Mouse (Mus musculus): Measurements from ENCODE around the gene Spred1.

Spred1 gene

DNA sequence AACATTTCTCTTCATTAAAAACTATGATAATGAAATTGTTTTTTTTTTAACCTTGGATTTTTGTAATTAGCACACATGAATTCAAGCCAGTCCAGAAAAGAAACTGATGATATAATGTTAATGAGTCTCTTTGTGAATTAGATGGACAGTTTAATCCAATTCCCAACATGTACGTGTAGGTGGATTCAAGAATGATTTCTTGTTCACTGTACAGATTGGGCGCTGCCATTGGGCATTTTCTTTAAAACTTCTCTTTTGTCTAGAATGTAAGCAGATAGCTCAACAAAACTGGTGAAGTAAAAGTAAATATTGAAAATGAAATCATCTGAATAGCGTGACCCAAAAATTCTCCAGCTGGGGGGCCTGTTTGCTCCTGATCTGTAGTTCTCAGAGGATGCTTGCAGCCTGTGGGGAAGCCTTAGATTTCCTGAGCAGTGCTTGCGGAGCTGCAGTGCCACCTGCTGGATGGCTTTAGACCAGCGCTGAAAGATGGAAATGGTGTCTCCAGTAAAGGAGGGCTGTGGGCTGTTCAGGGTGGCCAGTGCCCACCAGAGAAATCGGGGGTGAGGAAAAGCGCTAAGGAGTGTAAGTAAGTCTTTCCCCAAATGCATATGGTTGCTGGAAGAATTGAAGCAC lies 59.2 kb downstream of the Spred1 start:
- 23% methylated on average over 7 of the region's 7 CpGs for WGBS

DNA sequence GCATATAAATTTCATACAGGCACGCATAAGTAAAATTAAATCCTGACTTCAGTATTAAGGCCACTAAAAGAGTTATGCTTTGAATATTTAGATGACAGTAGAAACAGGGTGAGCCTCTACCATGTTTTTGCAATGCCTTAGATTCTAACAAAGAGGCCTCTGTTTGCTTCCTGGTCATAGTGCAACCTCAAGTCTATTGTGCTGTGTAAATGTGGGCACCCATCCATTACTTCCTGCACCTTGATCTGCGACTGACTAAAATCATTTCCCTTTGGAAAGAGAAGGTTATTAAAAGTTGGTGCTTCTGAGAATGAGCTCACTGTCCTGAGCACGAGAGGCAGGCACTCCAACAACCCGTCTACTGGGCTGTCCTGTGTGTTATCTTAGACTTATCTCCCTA lies 64.4 kb downstream of the Spred1 start:
- WGBS = 49% methylated on average over 4 of the region's 4 CpGs

DNA sequence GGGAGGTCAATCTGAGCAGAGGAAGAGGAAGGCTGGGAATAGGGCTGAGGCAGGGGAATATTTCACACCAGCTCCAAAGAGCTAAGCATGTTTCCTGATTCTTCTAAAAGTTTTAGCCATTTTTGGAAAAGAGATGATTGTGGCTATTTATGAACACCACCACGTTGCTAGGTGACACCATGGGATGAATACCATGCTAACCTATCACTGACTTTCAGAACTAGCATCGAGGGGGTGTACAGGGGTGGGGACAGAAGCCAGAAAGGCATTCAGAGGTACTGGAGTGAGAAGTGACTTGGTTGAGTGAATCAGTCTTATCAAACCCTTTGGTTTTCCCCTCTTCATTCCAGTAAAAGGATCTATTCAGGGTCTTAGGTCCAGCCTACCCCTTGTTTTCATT lies 74.0 kb downstream of the Spred1 start:
- 14% methylated on average over 2 of the region's 2 CpGs for WGBS

DNA sequence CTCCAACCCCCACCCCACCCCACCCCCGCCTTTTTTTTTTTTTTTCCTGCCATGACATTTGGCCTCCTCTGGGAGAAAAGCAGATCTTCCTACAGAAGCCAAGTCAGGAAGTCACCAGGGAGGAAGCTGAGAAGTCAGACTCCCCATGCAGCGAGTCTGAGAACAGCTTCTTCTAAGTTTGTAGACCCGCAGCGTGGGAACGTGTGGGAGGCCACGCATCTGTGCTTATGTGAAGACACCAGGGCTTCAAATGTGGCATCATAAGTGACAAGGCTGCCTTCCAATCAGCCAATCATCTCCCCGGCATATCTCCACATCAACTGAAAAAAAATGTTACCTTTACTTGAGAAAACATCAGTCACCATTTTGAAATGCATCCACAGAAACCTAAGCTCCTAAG lies 74.4 kb downstream of the Spred1 start:
- 27% methylated on average over 7 of the region's 7 CpGs for WGBS

DNA sequence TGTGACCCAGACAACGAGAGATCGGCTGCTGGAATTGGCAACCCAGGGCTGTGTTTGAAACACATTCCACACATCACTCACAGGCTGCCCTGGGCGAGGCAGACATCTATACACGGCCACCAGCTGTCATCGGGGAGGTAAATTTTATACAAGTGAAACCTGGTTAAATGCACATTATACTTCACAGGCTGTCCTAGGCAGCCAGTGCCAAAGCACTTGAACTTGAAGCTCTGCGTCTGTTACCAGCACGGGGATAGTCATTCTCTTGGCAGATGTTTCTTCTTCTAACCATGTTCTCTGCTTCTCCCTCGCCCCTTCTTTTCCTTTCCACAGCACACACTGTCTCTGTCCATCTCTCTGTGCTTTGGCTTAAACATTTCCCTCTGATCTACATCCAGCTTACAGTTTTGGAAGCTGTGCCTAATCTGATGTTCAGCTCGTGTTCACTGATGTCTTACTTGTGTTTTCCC lies 79.7 kb downstream of the Spred1 start:
- WGBS = 31% methylated on average over 9 of the region's 9 CpGs

DNA sequence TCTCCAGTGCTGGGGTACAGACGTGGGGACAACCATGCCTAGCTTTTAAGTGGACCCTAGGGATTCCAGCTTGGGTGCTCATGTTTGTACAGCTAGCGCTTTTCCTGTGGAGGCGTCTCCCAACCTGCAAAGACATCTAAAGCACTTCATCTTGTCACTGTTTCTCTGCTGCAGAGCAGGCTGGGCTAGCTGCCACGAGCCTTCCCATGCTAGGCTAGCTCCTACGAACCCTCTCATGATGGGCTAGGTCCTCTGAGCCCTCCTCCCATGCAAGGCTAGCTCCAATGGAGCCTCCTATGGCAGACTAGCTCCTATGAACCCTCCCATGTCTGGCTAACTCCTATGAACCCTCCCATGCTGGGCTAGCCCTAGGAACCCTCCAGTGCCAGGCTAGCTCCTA lies 82.2 kb downstream of the Spred1 start:
- WGBS = 32% methylated on average over 5 of the region's 5 CpGs

DNA sequence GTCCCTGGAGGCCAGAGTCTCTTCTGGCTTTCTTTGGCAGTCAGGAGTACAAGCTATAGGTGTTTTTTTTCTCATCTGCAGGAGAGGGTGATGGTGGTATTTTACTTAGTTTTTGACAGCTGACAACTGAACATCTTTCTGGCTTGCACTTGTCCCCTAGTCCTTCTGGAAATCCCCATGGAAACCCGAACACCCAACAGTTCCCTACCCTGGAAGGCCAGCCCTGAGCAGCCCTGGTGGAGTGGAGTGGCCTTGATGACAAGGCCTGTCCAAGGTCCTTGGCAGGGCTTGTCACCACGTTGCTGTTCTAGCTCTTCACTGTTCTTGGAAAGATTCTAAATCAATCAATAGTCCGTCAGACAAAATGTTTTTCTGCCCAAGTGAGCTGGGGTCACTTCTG lies 83.4 kb downstream of the Spred1 start:
- WGBS = 66% methylated on average over 3 of the region's 3 CpGs

DNA sequence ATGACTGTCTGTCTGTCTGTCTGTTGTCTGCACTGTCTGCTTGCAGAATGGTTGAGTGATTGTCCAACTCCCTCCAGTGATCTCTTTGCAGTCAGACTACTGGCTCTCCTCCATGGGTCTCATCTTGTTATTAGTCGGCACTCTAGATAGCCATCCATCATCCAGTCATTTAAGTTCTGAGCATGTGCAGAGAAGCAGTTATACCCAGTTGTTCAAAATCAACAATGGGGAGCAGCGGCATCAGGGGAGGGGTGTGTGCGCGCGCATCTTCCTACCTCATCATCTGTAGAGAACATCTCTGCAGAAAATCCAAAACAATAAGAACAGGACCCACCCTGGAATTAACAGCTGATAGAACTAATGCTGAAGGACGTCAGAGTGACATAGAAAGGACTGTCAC lies 83.9 kb downstream of the Spred1 start:
- WGBS = 91% methylated on average over 6 of the region's 6 CpGs

DNA sequence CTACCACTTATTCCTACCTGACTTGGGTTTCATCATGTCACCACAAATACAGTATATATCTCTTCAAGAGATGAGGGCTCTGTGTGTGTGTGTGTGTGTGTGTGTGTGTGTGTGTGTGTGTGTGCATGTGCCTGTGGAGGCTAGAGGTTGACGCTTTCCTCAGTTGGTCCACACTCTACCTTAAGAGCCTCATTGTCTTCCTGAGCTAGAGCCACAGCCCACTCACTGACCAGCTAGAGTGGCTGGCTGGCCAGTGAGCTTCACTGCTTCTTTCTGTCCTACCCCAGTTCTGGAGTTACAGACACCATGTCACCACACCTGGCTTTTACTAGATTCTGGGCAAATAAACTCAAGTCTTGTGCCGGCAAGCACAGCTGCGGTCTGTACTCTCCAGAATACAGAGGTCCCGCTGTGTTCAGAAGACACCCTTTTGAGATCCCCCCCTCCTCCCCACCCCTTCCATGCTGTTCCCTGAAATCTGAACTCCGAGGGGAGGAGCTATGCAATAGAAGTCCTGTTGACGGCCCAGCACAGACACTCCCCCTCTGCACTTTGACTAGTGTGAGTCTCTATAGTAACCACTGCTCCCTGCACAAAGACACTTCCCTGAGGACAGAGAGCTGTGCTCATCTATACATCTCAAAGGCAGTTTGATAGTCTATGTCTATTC lies 89.4 kb downstream of the Spred1 start:
- 21% methylated on average over 6 of the region's 6 CpGs for WGBS

DNA sequence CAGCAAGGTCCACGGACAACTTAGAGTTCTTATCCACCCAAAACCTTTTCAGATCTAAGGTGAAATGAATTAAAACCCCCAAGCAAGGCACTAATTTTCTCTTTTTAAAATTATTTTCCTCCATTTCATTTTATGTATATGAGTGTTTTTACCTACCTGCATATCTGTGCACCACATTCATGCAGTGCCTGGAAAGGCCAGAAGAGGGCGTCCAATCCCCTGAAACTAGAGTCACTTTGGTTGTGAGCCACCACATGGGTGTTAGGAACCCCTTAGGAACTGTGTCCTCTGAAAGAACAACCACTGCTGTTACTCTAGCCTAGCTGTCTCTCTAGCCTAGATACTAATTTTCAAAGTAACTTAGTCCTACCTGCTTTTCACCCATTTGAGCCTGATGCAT lies 95.0 kb downstream of the Spred1 start:
- 67% methylated on average over 2 of the region's 2 CpGs for WGBS

DNA sequence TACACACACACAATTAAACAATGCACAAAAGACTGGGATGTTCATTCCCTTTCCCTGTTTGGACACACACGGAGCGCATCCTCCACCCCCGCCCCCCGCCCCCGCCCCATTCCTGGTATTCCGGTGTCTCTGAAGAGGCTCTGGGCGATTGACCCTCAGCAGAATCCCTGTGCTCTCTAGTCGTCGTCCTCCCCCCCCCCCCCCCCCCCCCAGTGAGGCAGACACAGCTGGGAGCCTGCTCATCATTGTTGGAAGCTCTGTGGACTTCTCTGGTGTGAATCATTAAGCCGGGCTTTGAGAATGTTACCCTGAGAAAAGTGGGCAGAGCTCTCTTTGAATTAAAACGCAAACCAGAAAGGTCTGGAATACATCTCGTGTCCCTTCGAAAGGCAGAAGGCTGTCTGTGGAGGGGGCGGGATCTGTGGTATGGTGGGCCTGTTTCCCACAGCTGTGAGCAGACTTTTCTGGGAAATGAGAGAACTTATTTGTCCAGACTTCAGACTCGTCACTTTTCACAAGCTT lies 96.6 kb downstream of the Spred1 start:
- 17% methylated on average over 15 of the region's 15 CpGs for WGBS

DNA sequence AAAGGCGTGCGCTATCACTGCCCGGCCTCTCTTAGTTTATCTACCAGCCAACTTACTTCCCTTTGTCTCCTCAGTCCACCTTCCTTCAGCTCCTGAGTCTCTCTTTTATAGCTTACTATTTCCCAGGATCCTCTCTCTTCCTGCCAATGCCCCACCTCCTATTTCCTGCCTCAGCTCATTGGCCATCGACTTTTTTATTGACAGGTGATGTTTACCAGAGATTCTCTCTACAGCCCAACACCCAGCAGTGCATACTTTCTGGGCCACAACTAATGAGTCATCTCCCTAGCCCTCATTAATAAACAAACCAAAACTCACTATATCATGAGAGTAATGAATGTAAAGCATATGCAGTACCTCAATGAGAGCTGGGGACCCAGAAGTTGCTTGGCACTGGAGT lies 98.4 kb downstream of the Spred1 start:
- 92% methylated on average over 4 of the region's 4 CpGs for WGBS

DNA sequence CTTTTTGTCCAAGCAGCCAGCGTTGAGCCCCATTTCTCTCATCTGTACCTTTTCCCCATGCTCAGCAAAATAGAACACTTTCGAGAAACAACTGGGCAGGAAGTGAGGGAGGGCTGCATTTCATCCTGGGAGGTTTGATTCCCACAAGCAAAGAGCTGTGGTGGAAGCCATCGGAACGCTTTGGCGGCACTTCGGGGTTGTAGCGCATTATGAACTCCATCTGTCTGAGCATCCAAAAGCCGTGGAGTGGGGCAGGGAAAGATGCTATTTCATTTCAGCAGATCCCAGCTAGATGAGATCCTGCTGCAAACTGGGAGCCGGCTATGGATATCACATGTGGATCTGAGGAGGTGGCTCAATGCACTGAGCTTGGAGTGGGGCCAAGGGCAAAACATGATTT lies 101.5 kb downstream of the Spred1 start:
- WGBS = 86% methylated on average over 9 of the region's 9 CpGs

DNA sequence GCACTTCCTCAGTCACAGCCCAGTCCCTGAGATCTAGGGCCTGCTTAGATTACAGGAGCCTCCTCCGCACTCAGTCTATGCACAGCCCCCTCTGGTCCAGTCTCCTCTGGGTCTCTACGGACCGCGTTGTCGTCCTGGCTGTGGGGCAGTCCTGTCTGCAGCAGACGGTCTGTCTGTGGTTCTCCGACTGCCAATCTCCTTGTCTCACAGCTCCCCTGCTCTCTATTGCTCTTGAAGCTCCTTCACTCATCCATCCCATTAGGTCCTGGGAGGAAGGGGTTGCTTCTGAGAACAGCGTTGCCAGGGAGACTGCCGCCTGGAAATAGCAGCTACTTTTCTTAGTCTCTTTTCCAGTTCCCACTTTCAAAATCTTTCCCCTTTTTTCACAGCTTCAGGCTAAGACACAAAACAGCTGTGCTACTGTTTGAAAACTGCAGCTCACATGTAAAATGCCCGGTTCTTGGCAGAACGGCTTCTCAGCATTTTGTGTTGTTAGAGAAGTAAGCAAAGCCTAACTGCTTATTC lies 107.5 kb downstream of the Spred1 start:
- 22% methylated on average over 11 of the region's 11 CpGs for WGBS

DNA sequence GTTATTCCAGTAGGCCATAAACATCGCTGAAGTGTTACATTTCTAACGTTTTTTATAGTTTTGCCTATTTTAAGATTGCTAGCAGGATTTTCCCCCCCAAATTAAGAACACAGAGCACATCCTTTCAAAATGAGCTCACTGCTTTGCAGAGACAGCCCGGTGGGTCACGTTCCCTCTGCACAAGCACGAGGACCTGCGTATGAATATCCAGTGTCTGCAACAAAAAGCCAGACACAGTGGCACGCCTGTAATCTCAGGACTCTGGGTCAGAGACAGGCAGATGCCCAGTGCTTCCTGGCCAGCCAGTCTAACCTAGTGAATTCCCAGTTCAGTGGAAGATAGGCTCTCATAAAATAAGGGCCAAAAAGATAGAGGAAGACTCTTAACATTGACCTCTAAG lies 109.1 kb downstream of the Spred1 start:
- WGBS = 46% methylated on average over 7 of the region's 7 CpGs

DNA sequence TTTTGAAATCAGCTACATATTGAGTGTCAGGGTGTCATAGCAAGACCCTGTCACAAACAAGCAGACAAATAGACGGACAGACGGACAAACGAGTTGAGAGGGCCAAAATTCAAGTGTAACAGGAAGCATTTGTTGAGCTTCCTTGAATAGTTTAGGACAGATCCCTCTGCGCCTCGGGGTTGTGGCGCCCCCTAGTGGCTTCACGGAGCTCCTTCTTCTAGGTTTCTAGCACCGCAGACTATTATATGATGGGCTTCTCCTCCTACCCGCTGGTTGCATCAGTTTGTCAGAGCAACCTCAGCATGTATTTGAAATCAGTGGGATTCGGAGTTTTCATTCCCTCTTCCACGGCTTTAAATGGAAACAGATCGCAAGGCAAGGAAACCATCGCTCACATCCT lies 110.1 kb downstream of the Spred1 start:
- 2% methylated on average over 13 of the region's 13 CpGs for WGBS
